Mouse (Mus musculus) MEL (cell line): ENCODE data around the gene Gm11011.

ENCODE experiments used
- CHD1 ChIP-seq: IDR thresholded peaks from 2 replicates; pipeline ENCODE4 v1.6.1; 2012; ENCODE audit warnings: low read depth, mild to moderate bottlenecking, inconsistent platforms, low read length, improper control_type of control experiment
- CHD2 ChIP-seq: IDR thresholded peaks from 2 replicates; pipeline ENCODE4 v1.6.1; 2011; ENCODE audit warnings: low read length, improper control_type of control experiment
- CTCF ChIP-seq, 3 experiments: IDR thresholded peaks in 2 of 3; conservative IDR thresholded peaks in 1 of 3; 2 replicates each; pipeline ENCODE4 v1.5.1; 2011 to 2012; ENCODE audit warnings: low read length in 3 of 3, low read depth in 2 of 3, mild to moderate bottlenecking in 2 of 3, improper control_type of control experiment in 1 of 3, inconsistent platforms in 1 of 3, mixed read lengths in 1 of 3, moderate library complexity in 1 of 3; ENCODE audit not compliant: control insufficient read depth in 1 of 3, insufficient read depth in 1 of 3, poor library complexity in 1 of 3, severe bottlenecking in 1 of 3
- ELF1 ChIP-seq: IDR thresholded peaks from 2 replicates; pipeline ENCODE4 v1.6.1; 2014; ENCODE audit warnings: low read depth, mild to moderate bottlenecking, inconsistent platforms, low read length, improper control_type of control experiment, moderate library complexity
- EP300 ChIP-seq, 2 experiments: IDR thresholded peaks; 2 replicates each; pipeline ENCODE4 v1.6.1; 2011; ENCODE audit warnings: improper control_type of control experiment in 2 of 2, low read length in 2 of 2, low read depth in 1 of 2, mild to moderate bottlenecking in 1 of 2
- KAT2A ChIP-seq: conservative IDR thresholded peaks from 2 replicates; pipeline ENCODE4 v1.6.1; 2012; ENCODE audit warnings: low read depth, low read length, improper control_type of control experiment, inconsistent platforms
- MAX ChIP-seq: IDR thresholded peaks from 2 replicates; pipeline ENCODE4 v1.6.1; 2011; ENCODE audit warnings: low read length, improper control_type of control experiment
- NRF1 ChIP-seq: IDR thresholded peaks from 2 replicates; pipeline ENCODE4 v1.6.1; 2014; ENCODE audit warnings: low read depth, mild to moderate bottlenecking, inconsistent platforms, low read length, improper control_type of control experiment, moderate library complexity; ENCODE audit not compliant: poor library complexity, insufficient read depth, severe bottlenecking
- POLR2A ChIP-seq, 2 experiments: IDR thresholded peaks; 2 replicates each; pipeline ENCODE4 v1.6.1; 2011 to 2012; ENCODE audit warnings: low read length in 2 of 2, mild to moderate bottlenecking in 2 of 2, control low read depth in 1 of 2, improper control_type of control experiment in 1 of 2, low read depth in 1 of 2, moderate library complexity in 1 of 2; ENCODE audit not compliant: control insufficient read depth in 1 of 2, insufficient read depth in 1 of 2, poor library complexity in 1 of 2
- SIN3A ChIP-seq: IDR thresholded peaks from 2 replicates; pipeline ENCODE4 v1.6.1; 2012; ENCODE audit warnings: low read length, improper control_type of control experiment, inconsistent platforms
- TAL1 ChIP-seq: IDR thresholded peaks from 2 replicates; pipeline ENCODE4 v1.6.1; 2012; ENCODE audit warnings: mild to moderate bottlenecking, inconsistent platforms, low read length, moderate library complexity, mixed read lengths
- TBP ChIP-seq: IDR thresholded peaks from 2 replicates; pipeline ENCODE4 v1.8.0; 2011; ENCODE audit warnings: low read depth, low read length, improper control_type of control experiment

DNA sequence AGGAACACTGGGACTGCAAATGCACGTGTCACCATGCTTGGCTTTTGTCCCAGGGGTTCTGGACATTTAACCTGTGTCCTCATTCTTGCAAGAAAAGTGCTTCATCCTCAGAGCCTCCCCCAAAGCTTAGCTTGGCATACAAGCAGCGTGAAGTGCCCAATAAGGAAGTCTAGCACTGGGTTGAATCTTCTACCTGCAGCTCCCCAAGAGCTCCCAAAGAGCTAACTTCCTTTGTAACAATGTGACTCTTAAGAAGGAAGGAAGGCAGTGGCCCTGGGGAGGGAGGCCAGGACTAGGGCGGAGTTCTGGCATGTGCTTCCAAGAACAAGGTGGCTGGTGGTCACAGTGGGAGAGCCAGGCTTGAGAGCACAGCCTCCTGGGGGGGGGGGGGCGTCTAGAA is 27.1 kb upstream of the Gm11011 start:
- TF ChIP-seq NRF1 (no peak), POLR2A (IDR thresholded peaks at IDR 0.05; ENCODE audit: control insufficient read depth in 1 of 2, insufficient read depth in 1 of 2, low read depth in 1 of 2, low read length in 2 of 2, poor library complexity in 1 of 2) (no peak), CTCF (IDR thresholded peaks at IDR 0.05 in 2 of 3, conservative IDR thresholded peaks at IDR 0.05 in 1 of 3; ENCODE audit: control insufficient read depth in 1 of 3, insufficient read depth in 1 of 3, low read depth in 2 of 3, low read length in 3 of 3, poor library complexity in 1 of 3, severe bottlenecking in 1 of 3) (no peak), ELF1 (no peak), TAL1 (no peak), KAT2A (no peak), TBP (no peak), CHD1 (no peak), SIN3A (no peak), EP300 (IDR thresholded peaks at IDR 0.05; ENCODE audit: low read depth in 1 of 2, low read length in 2 of 2) (no peak), CHD2 (no peak), MAX (no peak)
